Mouse (Mus musculus) liver, embryonic 14.5 days (tissue): ENCODE data around the gene Zfp811.
A peak's percentile ranks its signal among the peaks of the same experiment; 100 is the strongest.

Source experiments
- CTCF ChIP-seq: IDR thresholded peaks from 2 replicates; pipeline ENCODE4 v1.5.1; 2016; ENCODE audit warnings: antibody characterized with exemption, low read depth, control low read depth
- EP300 ChIP-seq: IDR thresholded peaks from 2 replicates; pipeline ENCODE4 v1.6.1; 2016; ENCODE audit warnings: antibody characterized with exemption, low read depth

DNA sequence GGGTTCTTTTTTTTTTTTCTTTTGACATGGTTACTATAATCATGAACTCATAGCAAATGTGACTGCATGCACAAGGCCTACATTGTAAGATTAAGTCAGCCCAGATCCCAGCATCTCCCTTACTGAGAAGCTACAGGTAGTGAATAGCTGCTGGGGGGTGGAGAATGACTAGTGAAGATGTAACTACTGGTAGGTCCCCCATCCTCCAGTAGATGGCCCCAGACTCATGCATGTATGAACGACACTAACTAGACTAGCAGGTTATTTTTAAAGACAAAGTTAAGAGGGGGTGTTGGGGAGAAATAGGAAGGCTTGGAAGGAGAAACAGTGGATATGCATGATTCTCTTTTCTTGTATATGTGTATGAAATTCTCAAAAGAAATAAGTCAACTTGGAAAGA is 38.5 kb downstream of the Zfp811 start:
- TF ChIP-seq CTCF, result 0 out of 2 replicates have a peak, but pooled peaks have one; percentile 19
- no peak for TF ChIP-seq EP300
